Mouse (Mus musculus) ES-Bruce4 (cell line): Measurements from ENCODE around the gene Fsd2. TPM values are rescaled to one million over a fixed set of nuclear protein-coding genes. Genes with fewer than 3 reads are reported as not detected.
A peak's percentile ranks its signal among the peaks of the same experiment; 100 is the strongest.

Experiments
- H3K27ac ChIP-seq: 2 replicates; pipeline ENCODE4 v1.5.1; 2012; ENCODE audit warnings: low read length, inconsistent platforms; ENCODE audit not compliant: insufficient read depth
- H3K27me3 ChIP-seq: 2 replicates; pipeline ENCODE4 v1.6.1; 2012; ENCODE audit warnings: mild to moderate bottlenecking, low read length, inconsistent platforms; ENCODE audit not compliant: control insufficient read depth, poor library complexity, insufficient read depth, severe bottlenecking
- H3K36me3 ChIP-seq: 2 replicates; pipeline ENCODE4 v1.6.1; 2012; ENCODE audit warnings: inconsistent platforms, mild to moderate bottlenecking, low read length, moderate library complexity; ENCODE audit not compliant: control insufficient read depth, poor library complexity, insufficient read depth, severe bottlenecking
- H3K4me1 ChIP-seq: one replicate; pipeline ENCODE4 v1.8.1; 2011; ENCODE audit warnings: low read length; ENCODE audit not compliant: control insufficient read depth, insufficient read depth
- H3K4me3 ChIP-seq: 2 replicates; pipeline ENCODE4 v1.5.1; 2011; ENCODE audit warnings: low read depth, mild to moderate bottlenecking, low read length
- H3K9ac ChIP-seq: 2 replicates; pipeline ENCODE4 v1.6.1; 2012; ENCODE audit warnings: low read depth, mild to moderate bottlenecking, inconsistent platforms; ENCODE audit not compliant: poor library complexity, severe bottlenecking
- H3K9me3 ChIP-seq: replicated peaks from 2 replicates; pipeline ENCODE4 v1.6.1; 2012; ENCODE audit warnings: mild to moderate bottlenecking, low read length, inconsistent platforms; ENCODE audit not compliant: control insufficient read depth, poor library complexity, insufficient read depth, severe bottlenecking
- CTCF ChIP-seq: IDR thresholded peaks from one replicate; pipeline ENCODE4 v1.8.1; 2011; ENCODE audit warnings: low read depth, low read length
- EP300 ChIP-seq: IDR thresholded peaks from 2 replicates; pipeline ENCODE4 v1.6.1; 2011; ENCODE audit warnings: low read depth, low read length; ENCODE audit not compliant: insufficient read depth
- POLR2A ChIP-seq: IDR thresholded peaks from one replicate; pipeline ENCODE4 v1.8.1; 2011; ENCODE audit warnings: low read length; ENCODE audit not compliant: insufficient read depth
- polyA plus RNA-seq: library from polyadenylated mRNA; stranded (reverse); fragments of >200 nt; gene quantifications from 2 replicates; pipeline ENCODE4 v1.2.4, GENCODE M21; 2011; ENCODE audit warnings: low read depth; ENCODE audit not compliant: missing spikeins, insufficient read depth, insufficient read length

Fsd2 gene
- polyA plus RNA-seq: not detected in 2 replicates

GRCm38 (mm10) chr7:81566892-81567291 lies at the start of gene Fsd2:
Fsd2 (minus strand) TSS chr7:81566944.
- no peak within 1 kb of the TSS for H3K4me3 ChIP-seq
- no peaks in the 10 kb centered on the region for H3K4me1 ChIP-seq
- no peak within 1 kb of the TSS for H3K27ac ChIP-seq
- H3K36me3 ChIP-seq: no peaks in the 10 kb centered on the region
- H3K9me3 ChIP-seq: no peaks in the 10 kb centered on the region
- no peak within 1 kb of the TSS for H3K9ac ChIP-seq
- TF ChIP-seq EP300 (no peak), CTCF (no peak), POLR2A (no peak)
- H3K27me3 ChIP-seq: no peaks in the 10 kb centered on the region

GRCm38 (mm10) chr7:81615031-81615430 lies 48.3 kb upstream of the Fsd2 start:
- TF ChIP-seq EP300 (no peak), CTCF (no peak), POLR2A (no peak)
- 0 out of 2 replicates have a peak overlapping the region, but pooled peaks have one; percentile 13 for H3K27ac ChIP-seq
- H3K9ac ChIP-seq: no peak overlapping the region
- peaks cover 3% of the 10 kb centered on the region for H3K4me1 ChIP-seq
- H3K4me3 ChIP-seq: no peak overlapping the region
- H3K36me3 ChIP-seq: no peaks in the 10 kb centered on the region
- no peaks in the 10 kb centered on the region for H3K9me3 ChIP-seq
- H3K27me3 ChIP-seq: no peaks in the 10 kb centered on the region

GRCm38 (mm10) chr7:81612856-81613635 lies 46.3 kb upstream of the Fsd2 start:
- H3K9ac ChIP-seq: no peak overlapping the region
- H3K4me3 ChIP-seq: no peak overlapping the region
- TF ChIP-seq CTCF (no peak), EP300 (no peak), POLR2A (no peak)
- no peaks in the 10 kb centered on the region for H3K36me3 ChIP-seq
- no peaks in the 10 kb centered on the region for H3K27me3 ChIP-seq
- no peaks in the 10 kb centered on the region for H3K9me3 ChIP-seq
- H3K27ac ChIP-seq: no peak overlapping the region
- H3K4me1 ChIP-seq: peaks cover 3% of the 10 kb centered on the region

GRCm38 (mm10) chr7:81610125-81610524 lies 43.4 kb upstream of the Fsd2 start:
- Histone ChIP-seq H3K4me1 (no peaks in the 10 kb centered on the region), H3K27me3 (no peaks in the 10 kb centered on the region), H3K9ac (no peak overlapping the region), H3K9me3 (no peaks in the 10 kb centered on the region), H3K36me3 (no peaks in the 10 kb centered on the region), H3K4me3 (0 out of 2 replicates have a peak overlapping the region, but pooled peaks have one; percentile 12), H3K27ac (no peak overlapping the region)
- TF ChIP-seq POLR2A: no peak
- TF ChIP-seq EP300: 0 out of 2 replicates have a peak, but pooled peaks have one; percentile 6
- TF ChIP-seq CTCF: peak; percentile 64

- no peaks in the 10 kb centered on the region for H3K27me3 ChIP-seq
- TF ChIP-seq CTCF (no peak), EP300 (no peak), POLR2A (no peak)
- H3K9ac ChIP-seq: no peak overlapping the region
- no peak overlapping the region for H3K27ac ChIP-seq
- H3K36me3 ChIP-seq: no peaks in the 10 kb centered on the region
- no peaks in the 10 kb centered on the region for H3K9me3 ChIP-seq
- H3K4me3 ChIP-seq: no peak overlapping the region
- no peaks in the 10 kb centered on the region for H3K4me1 ChIP-seq
These were observed 39.7 kb upstream of the Fsd2 start for GRCm38 (mm10) chr7:81606452-81606851.

GRCm38 (mm10) chr7:81605489-81605888 lies 38.7 kb upstream of the Fsd2 start:
- no peak for TF ChIP-seq CTCF
- Histone ChIP-seq H3K9me3 (no peaks in the 10 kb centered on the region), H3K9ac (no peak overlapping the region), H3K36me3 (no peaks in the 10 kb centered on the region), H3K27me3 (no peaks in the 10 kb centered on the region), H3K4me3 (no peak overlapping the region), H3K27ac (no peak overlapping the region), H3K4me1 (no peaks in the 10 kb centered on the region)
